Comparison of ENCODE assay signal across 34 mouse cellular contexts in the genomic region with DNA sequence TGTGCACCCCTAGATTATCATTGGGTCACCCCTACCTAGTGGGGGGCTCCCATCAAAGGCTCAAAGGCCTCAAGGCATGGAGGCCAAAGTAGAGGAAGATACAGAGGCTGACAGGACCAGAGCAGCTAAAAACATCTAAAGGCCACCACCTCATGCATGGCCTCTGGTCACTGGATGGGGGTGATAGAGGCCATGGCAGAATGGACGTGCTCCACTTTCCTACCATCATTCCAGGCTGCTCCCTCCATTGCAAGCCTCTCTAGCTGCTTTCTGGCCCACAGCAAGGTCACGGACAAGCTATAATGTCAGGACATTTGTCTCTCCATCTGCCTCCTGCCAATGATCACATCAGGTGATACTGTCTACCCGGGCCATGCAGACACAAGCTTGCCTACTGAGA. TPM values are rescaled to one million over a fixed set of nuclear protein-coding genes. Genes with fewer than 3 reads are reported as not detected.
"Had no signal": no experiment of that assay in that cellular context is flagged by ENCODE, and none has a peak within 500 bp of the region (broad histone marks: within the 10 kb centered on the region; RNA-seq: fewer than 3 reads in every experiment).

No protein-coding gene starts in this region.

- H3K27me3 ChIP-seq: limb, embryonic 12.5 days; limb, embryonic 13.5 days; limb, embryonic 15.5 days; liver, embryonic 12.5 days; liver, embryonic 13.5 days; liver, embryonic 15.5 days; lung, embryonic 15.5 days; megakaryocyte, embryonic 14.5 days; midbrain, embryonic 12.5 days; midbrain, embryonic 13.5 days; midbrain, embryonic 15.5 days; neural tube, embryonic 12.5 days had no signal

- H3K27ac ChIP-seq: left cerebral cortex, adult 2 months; limb, embryonic 10.5 days; limb, embryonic 12.5 days; limb, embryonic 13.5 days; limb, embryonic 15.5 days; liver, embryonic 12.5 days; liver, embryonic 13.5 days; liver, embryonic 14.5 days; liver, embryonic 15.5 days; lung, embryonic 15.5 days; macrophage; midbrain, embryonic 12.5 days; midbrain, embryonic 13.5 days; midbrain, embryonic 15.5 days; neural tube, embryonic 12.5 days had no signal

- H3K4me2 ChIP-seq: limb, embryonic 12.5 days; limb, embryonic 13.5 days; limb, embryonic 15.5 days; liver, embryonic 11.5 days; liver, embryonic 12.5 days; liver, embryonic 13.5 days; liver, embryonic 15.5 days; lung, embryonic 14.5 days; lung, embryonic 15.5 days; midbrain, embryonic 12.5 days; midbrain, embryonic 13.5 days; midbrain, embryonic 15.5 days; neural tube, embryonic 12.5 days had no signal

- H3K9me3 ChIP-seq: limb, embryonic 10.5 days; limb, embryonic 12.5 days; limb, embryonic 13.5 days; limb, embryonic 15.5 days; liver, embryonic 12.5 days; liver, embryonic 13.5 days; liver, embryonic 15.5 days; lung, embryonic 15.5 days; megakaryocyte, embryonic 14.5 days; midbrain, embryonic 12.5 days; midbrain, embryonic 13.5 days; midbrain, embryonic 15.5 days; neural tube, embryonic 12.5 days had no signal

- H3K36me3 ChIP-seq: liver, embryonic 13.5 days; liver, embryonic 15.5 days had no signal

- DNase-seq: left cerebral cortex, postnatal 4 days; liver; liver, embryonic 13.5 days; liver, postnatal 0 days; lung, adult 18-20 months; lung, adult 2 months; lung, embryonic 14.5 days; lung, postnatal 10 days; lung, postnatal 14 days; lung, postnatal 36 days; lung, postnatal 4 days; midbrain, embryonic 14.5 days had no signal

- ATAC-seq: liver, embryonic 12.5 days; liver, postnatal 0 days; lung, postnatal 0 days; midbrain, embryonic 13.5 days; midbrain, embryonic 15.5 days; midbrain, embryonic 16.5 days had no signal

- H3K9ac ChIP-seq: limb, embryonic 12.5 days; limb, embryonic 13.5 days; limb, embryonic 15.5 days; liver, embryonic 12.5 days; liver, embryonic 13.5 days; liver, embryonic 14.5 days; liver, embryonic 15.5 days; liver, postnatal 0 days; lung, embryonic 14.5 days; lung, embryonic 15.5 days; midbrain, embryonic 12.5 days; midbrain, embryonic 13.5 days; midbrain, embryonic 15.5 days; neural tube, embryonic 12.5 days had no signal

- H3K4me3 ChIP-seq: left cerebral cortex, adult 2 months; limb, embryonic 10.5 days; limb, embryonic 12.5 days; limb, embryonic 13.5 days; limb, embryonic 15.5 days; liver, embryonic 12.5 days; liver, embryonic 13.5 days; liver, embryonic 15.5 days; lung, embryonic 15.5 days; megakaryocyte, embryonic 14.5 days; midbrain, embryonic 12.5 days; midbrain, embryonic 13.5 days; midbrain, embryonic 15.5 days; myocyte; neural tube, embryonic 12.5 days had no signal

RNA-seq across cellular contexts. Expression of gene 4933405L10Rik, which starts 4.8 kb away (rescaled TPM):
- polyA plus RNA-seq: limb, embryonic 10.5 days; limb, embryonic 13.5 days; liver, adult 2 months; liver, embryonic 13.5 days; liver, embryonic 14.5 days; liver, embryonic 15.5 days; liver, embryonic 16.5 days; liver, postnatal 0 days; lung, adult 2 months; lung, embryonic 14.5 days; lung, postnatal 0 days; macrophage; neural tube, embryonic 11.5 days; neural tube, embryonic 12.5 days had no signal

RNA-seq across cellular contexts. Expression of gene Carmil2, which starts 26.2 kb away (rescaled TPM):
- polyA plus RNA-seq: macrophage had no signal
